ENCODE assay signal across 23 mouse cellular contexts in genomic region chr10:35057282-35057681, GRCm38 (mm10).
DNase-seq lines count a peak whose midpoint lies in the region; ATAC-seq and TF ChIP-seq lines count a peak whose summit lies in the region.
"Had no signal": no experiment of that assay in that cellular context is flagged by ENCODE, and none has a peak within 500 bp of the region (broad histone marks: within the 10 kb centered on the region; RNA-seq: fewer than 3 reads in every experiment).

No protein-coding gene starts in this region.

- H3K9me3 ChIP-seq in intestine, embryonic 15.5 days: no peaks in the 10 kb centered on the region
- H3K9me3 ChIP-seq in intestine, postnatal 0 days (ENCODE audit: control insufficient read depth): no peaks in the 10 kb centered on the region
- H3K9me3 ChIP-seq in ES-Bruce4 (replicated peaks; ENCODE audit: control insufficient read depth, insufficient read depth, low read length, poor library complexity, severe bottlenecking): no peaks in the 10 kb centered on the region
- H3K9me3 ChIP-seq: embryonic facial prominence, embryonic 15.5 days; forebrain, embryonic 10.5 days; heart, embryonic 10.5 days; hindbrain, embryonic 12.5 days had no signal

- DNase-seq in ES-CJ7 (ENCODE audit: low read depth, low spot score) (peak; percentile 54), ZHBTc4 (ENCODE audit: low read depth, low spot score) (peak; percentile 83)
- DNase-seq in gastrocnemius, adult 18-20 months (ENCODE audit: low spot score): no peak
- DNase-seq: adrenal gland, postnatal 10 days; cerebellum, adult 11 months; cerebellum, adult 8-10 months; cerebellum, postnatal 14 days; gastrocnemius, postnatal 10 days; heart, adult 18-20 months; heart, postnatal 10 days; heart, postnatal 4 days had no signal

- 5% methylated on average over 1 of the region's 1 CpGs for WGBS in intestine, embryonic 15.5 days
- 23% methylated on average over 1 of the region's 1 CpGs for WGBS in intestine, postnatal 0 days

- ATAC-seq in intestine, embryonic 15.5 days: peak; percentile 65; the same call in 1 of the 2 replicates
- no peak for ATAC-seq in intestine, postnatal 0 days
- ATAC-seq: forebrain, embryonic 14.5 days; hindbrain, embryonic 16.5 days; inflammation-experienced regulatory T-cells, adult 6 months; Patski had no signal

- peak; percentile 46; the same call in 1 of the 2 replicates for TF ChIP-seq EP300 in ES-Bruce4 (IDR thresholded peaks at IDR 0.05; ENCODE audit: insufficient read depth, low read depth, low read length)

- H3K27ac ChIP-seq in intestine, embryonic 15.5 days: no peak overlapping the region
- no peak overlapping the region for H3K27ac ChIP-seq in intestine, postnatal 0 days (ENCODE audit: low read depth, low read length)
- no peak overlapping the region for H3K27ac ChIP-seq in ES-Bruce4 (ENCODE audit: insufficient read depth, low read length)
- H3K27ac ChIP-seq: embryonic facial prominence, embryonic 15.5 days; forebrain, embryonic 10.5 days; heart, embryonic 10.5 days; hindbrain, embryonic 12.5 days had no signal

- no peaks in the 10 kb centered on the region for H3K4me1 ChIP-seq in intestine, embryonic 15.5 days (replicated peaks)
- H3K4me1 ChIP-seq in intestine, postnatal 0 days (replicated peaks; ENCODE audit: control insufficient read depth, insufficient read depth, low read length): no peaks in the 10 kb centered on the region
- H3K4me1 ChIP-seq in ES-Bruce4 (ENCODE audit: control insufficient read depth, insufficient read depth, low read length): no peaks in the 10 kb centered on the region
- H3K4me1 ChIP-seq: embryonic facial prominence, embryonic 15.5 days; forebrain, embryonic 10.5 days; heart, embryonic 10.5 days; hindbrain, embryonic 12.5 days had no signal

- H3K4me2 ChIP-seq in intestine, embryonic 15.5 days (replicated peaks): no peak overlapping the region
- no peak overlapping the region for H3K4me2 ChIP-seq in intestine, postnatal 0 days (replicated peaks; ENCODE audit: low read depth)
- H3K4me2 ChIP-seq: embryonic facial prominence, embryonic 15.5 days; hindbrain, embryonic 12.5 days had no signal

- TF ChIP-seq CTCF in intestine, postnatal 0 days (IDR thresholded peaks at IDR 0.05; ENCODE audit: low read depth): no peak
- TF ChIP-seq CTCF in ES-Bruce4 (IDR thresholded peaks at IDR 0.05; ENCODE audit: low read depth, low read length): no peak

- H3K36me3 ChIP-seq in intestine, embryonic 15.5 days: no peaks in the 10 kb centered on the region
- H3K36me3 ChIP-seq in intestine, postnatal 0 days (ENCODE audit: control insufficient read depth, insufficient read depth): no peaks in the 10 kb centered on the region
- H3K36me3 ChIP-seq in ES-Bruce4 (ENCODE audit: control insufficient read depth, insufficient read depth, low read length, poor library complexity, severe bottlenecking): no peaks in the 10 kb centered on the region
- H3K36me3 ChIP-seq: embryonic facial prominence, embryonic 15.5 days; forebrain, embryonic 10.5 days; heart, embryonic 10.5 days; hindbrain, embryonic 12.5 days had no signal

- TF ChIP-seq POLR2A in ES-Bruce4 (IDR thresholded peaks at IDR 0.05; ENCODE audit: insufficient read depth, low read length): no peak

- no peaks in the 10 kb centered on the region for H3K27me3 ChIP-seq in intestine, embryonic 15.5 days (replicated peaks)
- H3K27me3 ChIP-seq in intestine, postnatal 0 days (replicated peaks; ENCODE audit: control insufficient read depth, insufficient read depth, low read length): no peaks in the 10 kb centered on the region
- no peaks in the 10 kb centered on the region for H3K27me3 ChIP-seq in ES-Bruce4 (ENCODE audit: control insufficient read depth, insufficient read depth, low read length, poor library complexity, severe bottlenecking)
- H3K27me3 ChIP-seq: embryonic facial prominence, embryonic 15.5 days; hindbrain, embryonic 12.5 days; Patski had no signal

- H3K4me3 ChIP-seq in intestine, embryonic 15.5 days (replicated peaks): no peak overlapping the region
- H3K4me3 ChIP-seq in intestine, postnatal 0 days (ENCODE audit: low read depth, low read length): no peak overlapping the region
- no peak overlapping the region for H3K4me3 ChIP-seq in ES-Bruce4 (ENCODE audit: low read depth, low read length)
- H3K4me3 ChIP-seq: embryonic facial prominence, embryonic 15.5 days; erythroblast, embryonic 14.5 days; forebrain, embryonic 10.5 days; heart, embryonic 10.5 days; hindbrain, embryonic 12.5 days had no signal

- H3K9ac ChIP-seq in intestine, embryonic 15.5 days: no peak overlapping the region
- H3K9ac ChIP-seq in intestine, postnatal 0 days (ENCODE audit: low read depth, low read length): no peak overlapping the region
- no peak overlapping the region for H3K9ac ChIP-seq in ES-Bruce4 (ENCODE audit: low read depth, poor library complexity, severe bottlenecking)
- H3K9ac ChIP-seq: embryonic facial prominence, embryonic 15.5 days; hindbrain, embryonic 12.5 days had no signal
